Mouse (Mus musculus) lung, postnatal 0 days (tissue): ENCODE measurements at regions not wholly inside any gene's neighbourhood (a gene's known extent, or its start where the extent isn't known, plus 50 kb on each side); places are given as distances from the start of the nearest gene placed in this dataset.
A peak's percentile ranks its signal among the peaks of the same experiment; 100 is the strongest.

Experiments
- ATAC-seq: fragments of 200-750 bp; cut with Nextera tagmentation; 2 replicates; pipeline ENCODE4 v1.8.0; 2017; ENCODE audit warnings: moderate library complexity
- DNase-seq: peaks from one replicate; pipeline ENCODE4 v3.0.0-alpha.2; 2016; ENCODE audit warnings: low spot score
- H3K27ac ChIP-seq: fragments of 300-500 bp; sonication (generic); 2 replicates; pipeline ENCODE4 v1.5.1; 2014; ENCODE audit warnings: antibody characterized with exemption, mild to moderate bottlenecking, low read length, mixed read lengths
- H3K27me3 ChIP-seq: fragments of 300-500 bp; sonication (generic); replicated peaks from 2 replicates; pipeline ENCODE4 v1.6.1; 2014; ENCODE audit warnings: low read length, mixed read lengths; ENCODE audit not compliant: insufficient read depth
- H3K36me3 ChIP-seq: fragments of 300-500 bp; sonication (generic); 2 replicates; pipeline ENCODE4 v1.6.1; 2014; ENCODE audit warnings: low read length, mixed read lengths; ENCODE audit not compliant: insufficient read depth
- H3K4me1 ChIP-seq: fragments of 300-500 bp; sonication (generic); 2 replicates; pipeline ENCODE4 v1.6.1; 2014; ENCODE audit warnings: antibody characterized with exemption, low read depth, low read length, mixed read lengths; ENCODE audit not compliant: insufficient read depth
- H3K4me2 ChIP-seq: fragments of 300-500 bp; sonication (generic); replicated peaks from 2 replicates; pipeline ENCODE4 v1.6.1; 2014; ENCODE audit warnings: low read depth, mild to moderate bottlenecking, low read length, moderate library complexity, mixed read lengths
- H3K4me3 ChIP-seq: fragments of 300-500 bp; sonication (generic); 2 replicates; pipeline ENCODE4 v1.5.1; 2014; ENCODE audit warnings: low read depth, low read length
- H3K9ac ChIP-seq: fragments of 300-500 bp; sonication (generic); replicated peaks from 2 replicates; pipeline ENCODE4 v1.6.1; 2014; ENCODE audit warnings: low read depth, mild to moderate bottlenecking
- H3K9me3 ChIP-seq: fragments of 300-500 bp; sonication (generic); 2 replicates; pipeline ENCODE4 v1.6.1; 2016; ENCODE audit warnings: low read length, mixed read lengths
- CTCF ChIP-seq: IDR thresholded peaks from 2 replicates; pipeline ENCODE4 v1.5.1; 2016; ENCODE audit warnings: antibody characterized with exemption, mild to moderate bottlenecking
- EP300 ChIP-seq: IDR thresholded peaks from 2 replicates; pipeline ENCODE4 v1.6.1; 2016; ENCODE audit warnings: antibody characterized with exemption, mild to moderate bottlenecking, control low read depth
- WGBS: fragments of 180-500 bp; shearing (Covaris S2); extraction: QIAGEN DNeasy Blood & Tissue Kit; methylation state at CpG from one replicate; pipeline ENCODE4 v1.1.7; 2014; 5-methylcytosine and 5-hydroxymethylcytosine counted together

DNA sequence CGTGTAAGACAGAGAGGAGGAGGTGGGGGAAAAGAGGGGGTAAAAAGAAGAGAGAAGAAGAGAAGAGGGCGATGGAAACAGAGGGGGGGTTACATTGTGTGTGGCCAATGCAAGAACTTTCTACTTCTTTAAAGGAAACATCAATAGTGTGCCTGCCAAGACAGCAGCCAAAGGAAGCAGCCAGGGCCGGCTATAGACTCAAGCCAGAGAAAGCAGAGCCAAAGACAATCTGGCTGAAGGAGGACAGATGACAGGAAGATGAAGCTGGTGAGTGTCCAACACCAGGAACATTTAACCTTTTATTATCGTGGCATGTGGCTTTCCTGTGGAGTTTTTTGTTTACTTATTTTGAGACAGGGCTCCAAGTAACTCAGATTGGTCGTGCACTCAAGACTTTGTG is 152.1 kb upstream of the Jmjd1c start:
- Histone ChIP-seq H3K27me3 (no peaks in the 10 kb centered on the region), H3K36me3 (no peaks in the 10 kb centered on the region), H3K9ac (no peak overlapping the region), H3K27ac (no peak overlapping the region), H3K9me3 (no peaks in the 10 kb centered on the region), H3K4me3 (no peak overlapping the region), H3K4me2 (no peak overlapping the region), H3K4me1 (no peaks in the 10 kb centered on the region)
- WGBS: 39% methylated on average over 5 of the region's 5 CpGs
- TF ChIP-seq CTCF (no peak), EP300 (no peak)
- peak; percentile 65 for DNase-seq
- ATAC-seq: peak; percentile 75

DNA sequence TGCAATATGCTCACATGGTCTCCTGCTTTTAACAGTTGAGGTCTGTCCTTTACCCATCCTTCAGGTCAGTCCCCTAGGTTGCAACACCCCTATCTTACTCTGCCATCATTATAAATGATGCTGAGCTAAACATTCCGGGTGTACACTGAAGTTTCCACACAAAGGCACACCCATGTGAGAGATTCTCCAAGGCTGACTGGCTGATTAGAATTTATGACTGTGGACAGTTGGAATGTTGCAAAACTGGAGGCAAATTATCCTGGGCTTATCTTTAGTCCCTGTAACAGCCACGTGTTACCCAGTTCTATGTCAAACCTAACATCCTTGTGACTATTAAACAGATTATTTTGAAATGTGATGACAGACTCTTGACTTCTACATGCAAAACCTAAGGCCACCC is 149.8 kb upstream of the Jmjd1c start:
- Histone ChIP-seq H3K4me3 (no peak overlapping the region), H3K9me3 (no peaks in the 10 kb centered on the region), H3K4me2 (no peak overlapping the region), H3K36me3 (no peaks in the 10 kb centered on the region), H3K27me3 (no peaks in the 10 kb centered on the region), H3K4me1 (no peaks in the 10 kb centered on the region), H3K27ac (no peak overlapping the region), H3K9ac (no peak overlapping the region)
- TF ChIP-seq EP300: no peak
- no peak for TF ChIP-seq CTCF
- WGBS: 38% methylated on average over 2 of the region's 2 CpGs
- ATAC-seq (no peak), DNase-seq (no peak)

GRCm38 (mm10) chr10:66948329-66948728 is 147.6 kb upstream of the Jmjd1c start:
- WGBS: 97% methylated on average over 2 of the region's 2 CpGs
- no peaks in the 10 kb centered on the region for H3K36me3 ChIP-seq
- no peak for DNase-seq
- no peak overlapping the region for H3K27ac ChIP-seq
- no peak for ATAC-seq
- no peaks in the 10 kb centered on the region for H3K4me1 ChIP-seq
- H3K9ac ChIP-seq: no peak overlapping the region
- H3K27me3 ChIP-seq: no peaks in the 10 kb centered on the region
- no peaks in the 10 kb centered on the region for H3K9me3 ChIP-seq
- no peak overlapping the region for H3K4me2 ChIP-seq
- TF ChIP-seq CTCF (no peak), EP300 (no peak)
- no peak overlapping the region for H3K4me3 ChIP-seq

GRCm38 (mm10) chr10:66950441-66950840 is 145.5 kb upstream of the Jmjd1c start:
- Histone ChIP-seq H3K36me3 (no peaks in the 10 kb centered on the region), H3K4me1 (0 out of 2 replicates have a peak, but pooled peaks cover 2% of the 10 kb centered on the region), H3K9me3 (no peaks in the 10 kb centered on the region), H3K9ac (no peak overlapping the region), H3K27me3 (no peaks in the 10 kb centered on the region), H3K4me2 (no peak overlapping the region), H3K27ac (no peak overlapping the region), H3K4me3 (no peak overlapping the region)
- no peak for DNase-seq
- TF ChIP-seq EP300 (no peak), CTCF (no peak)
- 88% methylated on average over 4 of the region's 4 CpGs for WGBS
- ATAC-seq: no peak

DNA sequence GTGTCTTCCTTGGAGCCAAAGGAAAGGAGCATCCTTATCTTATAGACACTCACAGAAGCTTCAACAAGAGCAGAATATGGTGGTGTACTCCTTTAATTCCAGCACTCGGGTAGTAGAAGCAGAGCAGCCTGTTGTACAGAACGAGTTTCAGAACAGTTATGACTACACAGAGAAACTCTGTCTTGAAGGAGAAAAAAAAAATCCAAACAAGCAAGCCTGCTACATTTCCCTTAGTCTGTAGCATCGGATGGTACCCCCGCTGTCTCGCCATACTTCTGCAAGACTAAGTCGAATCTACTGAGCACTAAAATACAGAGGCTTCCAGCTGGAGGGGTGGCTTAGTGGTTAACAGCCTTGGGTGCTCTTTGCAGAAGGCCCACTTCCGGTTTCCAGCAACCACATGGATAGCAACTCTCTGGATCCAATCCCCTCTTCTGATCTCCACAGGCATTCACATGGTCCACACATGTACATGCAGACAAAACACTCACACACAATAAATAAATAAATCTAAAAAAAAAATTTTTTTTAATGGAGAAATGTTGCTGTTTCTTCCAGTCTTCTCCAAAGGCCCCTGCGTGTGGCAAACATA is 144.6 kb upstream of the Jmjd1c start:
- WGBS: 79% methylated on average over 8 of the region's 8 CpGs
- no peaks in the 10 kb centered on the region for H3K9me3 ChIP-seq
- no peak overlapping the region for H3K9ac ChIP-seq
- 0 out of 2 replicates have a peak, but pooled peaks cover 2% of the 10 kb centered on the region for H3K4me1 ChIP-seq
- no peak overlapping the region for H3K27ac ChIP-seq
- H3K4me3 ChIP-seq: no peak overlapping the region
- no peaks in the 10 kb centered on the region for H3K27me3 ChIP-seq
- H3K36me3 ChIP-seq: no peaks in the 10 kb centered on the region
- no peak for DNase-seq
- no peak for TF ChIP-seq CTCF
- no peak for TF ChIP-seq EP300
- no peak for ATAC-seq
- H3K4me2 ChIP-seq: no peak overlapping the region

DNA sequence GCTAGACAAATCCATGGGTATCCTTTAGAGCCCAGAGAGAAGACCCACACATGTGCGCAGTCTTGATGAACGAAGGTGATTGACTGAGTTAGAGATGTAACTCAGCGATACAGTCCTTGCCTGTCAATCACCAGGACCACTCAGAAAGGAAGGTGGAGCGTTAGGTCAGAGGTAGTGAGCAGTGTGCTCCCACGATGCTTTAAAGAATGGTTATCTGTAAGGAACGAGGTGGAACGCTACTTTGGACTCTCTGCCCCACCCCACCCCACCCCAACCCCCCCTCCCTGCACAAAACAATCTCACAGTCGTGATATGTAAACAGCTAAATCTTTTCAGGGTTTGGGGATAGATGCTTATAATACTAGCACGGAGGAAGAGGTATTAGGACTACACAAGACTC is 144.0 kb upstream of the Jmjd1c start:
- 61% methylated on average over 9 of the region's 9 CpGs for WGBS
- no peaks in the 10 kb centered on the region for H3K36me3 ChIP-seq
- no peaks in the 10 kb centered on the region for H3K27me3 ChIP-seq
- ATAC-seq: no peak
- no peak for TF ChIP-seq EP300
- no peak for TF ChIP-seq CTCF
- no peak overlapping the region for H3K27ac ChIP-seq
- no peak for DNase-seq
- H3K9ac ChIP-seq: no peak overlapping the region
- H3K9me3 ChIP-seq: no peaks in the 10 kb centered on the region
- H3K4me2 ChIP-seq: no peak overlapping the region
- 0 out of 2 replicates have a peak, but pooled peaks cover 2% of the 10 kb centered on the region for H3K4me1 ChIP-seq
- H3K4me3 ChIP-seq: no peak overlapping the region
